Mouse (Mus musculus): ENCODE data around the gene Colec11.

Gene Colec11

DNA sequence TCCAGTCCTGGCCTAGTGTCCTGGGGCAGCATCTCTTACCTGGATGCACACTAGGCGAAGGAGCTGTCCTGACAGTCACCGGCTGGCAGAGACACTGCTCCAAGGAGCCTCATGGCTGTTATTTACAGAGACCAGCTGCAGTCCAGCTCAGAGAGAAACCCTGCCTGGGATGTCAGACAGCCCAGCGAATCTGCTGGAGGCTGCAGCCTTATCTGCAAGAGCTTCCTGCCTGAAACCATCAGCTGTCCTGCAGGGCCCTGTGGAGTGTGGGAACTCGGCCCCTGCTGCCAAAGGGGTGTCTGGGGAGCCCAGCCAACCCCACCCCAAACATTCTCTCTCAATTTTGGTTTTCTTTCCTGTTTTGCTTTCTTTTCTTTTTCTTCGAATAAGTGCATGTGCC is at the start of gene Colec11:
Gene Colec11 (minus strand): TSS at position 183 of the 400 bp plus-strand sequence.
- DNase-seq (ENCODE audit: low spot score): no peak

- no peak for DNase-seq (ENCODE audit: low spot score)
Observed at GRCm38 (mm10) chr12:28667287-28667686, 44.1 kb upstream of the Colec11 start.

DNA sequence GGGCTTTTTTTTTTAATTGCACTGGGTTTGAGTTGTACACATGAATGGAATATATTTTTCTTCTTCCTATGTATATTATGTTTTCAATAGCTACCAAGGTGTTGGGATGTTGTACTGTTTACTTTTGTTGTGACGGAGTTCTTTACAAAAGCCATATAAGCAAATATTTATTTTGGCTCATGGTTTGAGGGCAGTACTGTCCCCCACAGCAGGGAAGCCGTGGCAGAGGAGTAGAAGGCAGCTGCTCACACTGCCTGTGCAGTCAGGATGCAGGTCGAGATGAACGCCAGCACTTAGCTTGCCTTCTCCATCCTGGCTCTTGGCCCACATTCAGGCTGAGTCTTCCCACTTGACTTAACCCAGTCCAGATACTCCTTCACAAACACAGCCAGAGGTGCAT is 43.6 kb upstream of the Colec11 start:
- DNase-seq (ENCODE audit: low spot score): no peak

- no peak for DNase-seq (ENCODE audit: low spot score)
Observed at GRCm38 (mm10) chr12:28662628-28663027, 39.5 kb upstream of the Colec11 start.

- DNase-seq (ENCODE audit: low spot score): peak; percentile 87
Observed at GRCm38 (mm10) chr12:28649141-28650110, 26.2 kb upstream of the Colec11 start, which contains the start of gene Rnaseh1. Gene Rnaseh1 (plus strand): TSS chr12:28649602.

GRCm38 (mm10) chr12:28638778-28639177 is 15.6 kb upstream of the Colec11 start:
- no peak for DNase-seq (ENCODE audit: low spot score)

- DNase-seq (ENCODE audit: low spot score): no peak
Observed at GRCm38 (mm10) chr12:28636543-28636942, 13.4 kb upstream of the Colec11 start.

- peak; percentile 87 for DNase-seq (ENCODE audit: low spot score)
Observed at GRCm38 (mm10) chr12:28635535-28636476, 12.6 kb upstream of the Colec11 start, which contains the start of gene Rps7. Gene Rps7 (minus strand): TSS chr12:28635953.

GRCm38 (mm10) chr12:28635058-28635534 is 11.9 kb upstream of the Colec11 start:
- DNase-seq (ENCODE audit: low spot score): no peak

DNA sequence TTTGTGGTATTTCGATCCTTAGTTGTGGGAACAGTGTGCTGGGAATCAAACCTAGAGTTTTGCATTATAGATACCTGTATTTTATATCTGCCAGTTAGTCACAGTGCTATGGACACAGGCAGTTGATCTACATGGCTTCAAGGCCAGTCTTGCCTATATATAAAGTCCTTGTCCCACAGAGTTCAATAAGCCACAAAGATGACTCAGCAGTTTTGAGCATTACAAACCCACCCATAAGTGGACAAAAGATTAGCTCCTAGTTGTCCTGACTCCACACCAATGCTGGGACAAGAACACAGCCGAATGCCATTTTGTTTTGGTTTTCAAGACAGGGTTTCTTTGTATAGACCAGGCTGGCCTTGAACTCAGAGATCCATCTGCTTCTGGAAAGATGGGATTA is 5.3 kb upstream of the Colec11 start:
- no peak for DNase-seq (ENCODE audit: low spot score)

- no peak for DNase-seq (ENCODE audit: low spot score)
Observed at GRCm38 (mm10) chr12:28627092-28627491, 3.9 kb upstream of the Colec11 start.

DNA sequence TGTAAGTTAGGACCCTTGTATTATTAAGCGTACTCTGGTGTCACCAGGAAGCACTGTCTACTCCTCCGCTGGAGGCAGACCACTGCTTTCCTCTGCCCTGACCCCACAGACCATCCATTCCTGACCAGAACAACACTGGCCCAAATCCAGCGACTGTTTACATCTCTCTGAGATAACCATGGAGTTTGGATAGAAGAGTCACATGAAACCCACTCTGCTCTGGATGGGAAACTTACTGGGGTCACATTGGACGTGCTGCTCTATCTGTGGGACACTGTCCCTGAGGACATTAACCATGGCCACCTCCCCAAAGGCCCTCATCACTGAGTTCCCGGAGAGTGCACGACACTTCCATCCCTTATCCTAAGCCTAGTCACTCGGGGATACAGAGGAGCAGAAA is 2.2 kb upstream of the Colec11 start:
- no peak for DNase-seq (ENCODE audit: low spot score)

DNA sequence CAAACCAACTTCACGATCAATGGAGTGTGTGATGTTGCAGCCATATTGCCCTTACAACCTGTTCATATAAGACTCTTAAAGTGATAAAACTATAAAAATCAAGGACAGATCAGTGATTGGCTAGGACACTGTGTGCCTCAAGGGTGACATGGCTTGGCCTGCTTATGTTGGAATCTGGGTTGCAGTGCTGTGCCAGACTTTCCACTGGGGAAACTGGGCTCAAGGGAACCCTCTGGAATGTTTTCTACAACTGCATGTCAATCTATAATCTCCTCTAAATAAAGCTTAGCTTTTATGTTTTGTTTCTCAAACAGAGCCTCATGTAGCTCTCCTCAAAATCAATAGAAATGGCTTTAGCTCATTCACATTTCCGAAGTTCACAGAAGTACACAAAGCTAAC is 1.1 kb upstream of the Colec11 start:
- no peak for DNase-seq (ENCODE audit: low spot score)

GRCm38 (mm10) chr12:28622641-28623040 is 536 bp downstream of the Colec11 start:
- no peak for DNase-seq (ENCODE audit: low spot score)

- no peak for DNase-seq (ENCODE audit: low spot score)
Observed at GRCm38 (mm10) chr12:28622167-28622532, 1.0 kb downstream of the Colec11 start.

- no peak for DNase-seq (ENCODE audit: low spot score)
Observed at GRCm38 (mm10) chr12:28621451-28622166, 1.6 kb downstream of the Colec11 start.

DNA sequence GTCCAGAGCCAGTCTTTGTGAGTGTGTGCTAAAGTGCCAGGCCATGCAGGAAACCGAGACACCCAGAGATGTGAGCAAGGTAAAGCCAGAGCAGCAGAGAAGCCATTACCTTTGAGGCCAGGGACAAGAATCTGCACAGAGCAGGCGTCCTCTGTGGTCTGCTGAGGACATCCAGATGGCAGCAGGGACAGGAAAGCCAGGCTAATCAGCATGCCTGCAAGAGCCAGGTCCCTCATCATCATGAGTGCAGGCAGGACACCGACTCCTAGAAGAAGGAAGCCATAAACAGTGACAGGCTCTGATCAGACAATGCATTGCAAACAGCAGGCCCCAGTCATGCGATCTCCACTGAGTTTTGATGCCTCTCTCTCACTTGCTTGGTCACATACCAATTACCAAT is 5.9 kb downstream of the Colec11 start:
- no peak for DNase-seq (ENCODE audit: low spot score)

DNA sequence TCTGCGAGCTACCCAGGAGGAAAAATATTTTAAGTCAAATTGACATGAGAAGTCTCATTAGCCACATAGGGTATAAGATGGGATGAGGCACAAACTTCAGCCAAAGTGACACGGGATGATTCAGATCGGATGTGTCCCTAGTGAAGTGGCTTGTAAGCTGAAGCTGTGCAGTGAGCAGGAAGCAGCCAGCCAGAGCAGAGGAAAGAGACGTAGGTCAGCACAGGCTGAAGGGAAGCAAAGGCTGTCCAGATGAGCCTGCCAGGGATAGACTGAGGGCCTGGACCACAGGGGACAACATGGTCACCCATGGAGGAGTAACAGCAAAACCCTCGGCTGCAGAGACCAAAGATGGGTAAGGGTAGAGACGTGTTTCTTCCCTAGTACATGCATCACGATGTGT is 8.8 kb downstream of the Colec11 start:
- DNase-seq (ENCODE audit: low spot score): no peak

GRCm38 (mm10) chr12:28612391-28612790 is 10.8 kb downstream of the Colec11 start:
- no peak for DNase-seq (ENCODE audit: low spot score)

DNA sequence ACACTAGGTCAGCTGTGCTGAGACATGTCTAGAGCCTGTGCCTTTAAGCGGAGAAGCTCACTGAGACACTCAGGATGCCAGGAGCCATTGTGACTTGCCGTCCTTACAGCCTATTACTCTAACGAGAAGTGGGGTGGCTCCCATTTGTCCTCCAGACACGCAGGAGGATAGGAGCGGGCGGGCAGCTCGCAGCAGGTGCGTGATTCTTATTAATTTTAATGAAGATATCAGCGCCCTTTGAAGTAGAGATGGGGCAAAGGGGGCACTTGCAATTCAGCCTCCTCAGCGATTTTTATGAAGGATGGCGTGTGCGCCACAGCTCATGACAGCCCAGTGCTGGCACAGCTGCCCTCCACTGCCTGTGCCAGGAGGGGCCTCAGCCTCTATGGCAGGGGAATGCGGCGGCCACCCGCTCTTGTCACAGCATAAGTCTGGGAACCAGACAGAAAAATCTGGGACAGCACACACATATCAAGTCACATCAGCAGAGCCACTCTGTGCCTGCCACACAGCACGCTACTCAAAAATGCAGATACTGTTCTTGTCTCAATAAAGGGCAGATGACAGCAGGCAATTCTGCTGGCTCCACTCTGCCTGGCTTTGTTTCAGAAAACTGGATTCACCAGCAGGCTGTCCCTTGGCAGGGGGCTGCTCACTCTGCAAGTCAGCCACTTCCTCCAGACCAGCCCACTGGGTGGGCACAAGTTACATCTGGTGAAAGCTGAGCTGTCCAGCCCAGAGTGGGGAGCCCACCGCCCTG is 15.5 kb downstream of the Colec11 start:
- DNase-seq (ENCODE audit: low spot score): no peak

- DNase-seq (ENCODE audit: low spot score): no peak
Observed at GRCm38 (mm10) chr12:28603494-28603893, 19.7 kb downstream of the Colec11 start.
